Mouse (Mus musculus): Measurements from ENCODE around the gene Cope. TPM values are rescaled to one million over a fixed set of nuclear protein-coding genes. Genes with fewer than 3 reads are reported as not detected.

The Cope gene
- total and polyA plus RNA-seq, 3 experiments, result 134 to 243 (median 191) TPM

- no peak overlapping the region for H3K27ac ChIP-seq (ENCODE audit: insufficient read depth, low read depth)
- dilution Hi-C loops (cut with MboI; ENCODE audit: extremely low pct_ligation_motif_present, extremely low pct_unique_long_range_greater_than_20kb, low sequenced_read_pairs), result no loop called here
- H3K27me3 ChIP-seq (replicated peaks), result no peaks in the 10 kb centered on the region
- no peak overlapping the region for H3K9ac ChIP-seq (ENCODE audit: insufficient read depth, low read depth)
- H3K9me3 ChIP-seq (replicated peaks; ENCODE audit: low read length), result peaks cover 14% of the 10 kb centered on the region
- DNase-seq (ENCODE audit: extremely low read depth), result no peak
- H3K4me2 ChIP-seq (ENCODE audit: insufficient read depth, low read depth, poor library complexity, severe bottlenecking), result no peak overlapping the region
- in situ Hi-C loops (cut with MboI; ENCODE audit: low pct_ligation_motif_present, low pct_unique_long_range_greater_than_20kb, low sequenced_read_pairs), result no loop called here
- H3K4me3 ChIP-seq (replicated peaks in 1 of 3; ENCODE audit: low read depth in 2 of 3, low read length in 2 of 3, poor library complexity in 1 of 3), result no peak overlapping the region
- H3K36me3 ChIP-seq (replicated peaks in 1 of 2; ENCODE audit: control insufficient read depth in 1 of 2, insufficient read depth in 1 of 2, low read length in 1 of 2), result peaks cover 74 to 82% of the 10 kb centered on the region in 2 experiments
- H3K79me2 ChIP-seq (replicated peaks; ENCODE audit: control insufficient read depth, extremely low read depth, insufficient read depth, poor library complexity, severe bottlenecking), result no peaks in the 10 kb centered on the region
- TF ChIP-seq ZKSCAN1 (IDR thresholded peaks at IDR 0.05; ENCODE audit: borderline replicate concordance, low read depth, low read length) (no peak), CTCF (conservative IDR thresholded peaks at IDR 0.05 in 1 of 2, IDR thresholded peaks at IDR 0.05 in 1 of 2; ENCODE audit: low read depth in 2 of 2, low read length in 2 of 2) (no peak), MEF2A (IDR thresholded peaks at IDR 0.05; ENCODE audit: borderline replicate concordance, low read depth, low read length) (no peak), CHD1 (IDR thresholded peaks at IDR 0.05; ENCODE audit: low read depth, low read length) (no peak), E2F4 (IDR thresholded peaks at IDR 0.05; ENCODE audit: insufficient replicate concordance, low read depth, low read length) (no peak), PAX5 (IDR thresholded peaks at IDR 0.05; ENCODE audit: low read length) (no peak), HCFC1 (IDR thresholded peaks at IDR 0.05; ENCODE audit: low read depth, low read length) (no peak)
- no peaks in the 10 kb centered on the region for H3K4me1 ChIP-seq (ENCODE audit: control insufficient read depth in 1 of 2, insufficient read depth in 2 of 2)
These were observed 30.5 kb downstream of the Cope start for GRCm38 (mm10) chr8:70332878-70333202.

- no peak for DNase-seq (ENCODE audit: extremely low read depth)
- dilution Hi-C loops (cut with MboI; ENCODE audit: extremely low pct_ligation_motif_present, extremely low pct_unique_long_range_greater_than_20kb, low sequenced_read_pairs) (no loop called here), in situ Hi-C loops (cut with MboI; ENCODE audit: low pct_ligation_motif_present, low pct_unique_long_range_greater_than_20kb, low sequenced_read_pairs) (no loop called here)
- Histone ChIP-seq H3K4me1 (ENCODE audit: control insufficient read depth in 1 of 2, insufficient read depth in 2 of 2) (no peaks in the 10 kb centered on the region; a peak in 1 of 4 replicates), H3K4me3 (replicated peaks in 1 of 3; ENCODE audit: low read depth in 2 of 3, low read length in 2 of 3, poor library complexity in 1 of 3) (no peak overlapping the region), H3K4me2 (ENCODE audit: insufficient read depth, low read depth, poor library complexity, severe bottlenecking) (no peak overlapping the region), H3K27ac (ENCODE audit: insufficient read depth, low read depth) (no peak overlapping the region), H3K36me3 (replicated peaks in 1 of 2; ENCODE audit: control insufficient read depth in 1 of 2, insufficient read depth in 1 of 2, low read length in 1 of 2) (peaks cover 99 to 100% of the 10 kb centered on the region in 2 experiments), H3K9ac (ENCODE audit: insufficient read depth, low read depth) (no peak overlapping the region), H3K79me2 (replicated peaks; ENCODE audit: control insufficient read depth, extremely low read depth, insufficient read depth, poor library complexity, severe bottlenecking) (peaks cover 6% of the 10 kb centered on the region), H3K9me3 (replicated peaks; ENCODE audit: low read length) (no peaks in the 10 kb centered on the region), H3K27me3 (replicated peaks) (no peaks in the 10 kb centered on the region)
- TF ChIP-seq ETS1 (conservative IDR thresholded peaks at IDR 0.05; ENCODE audit: low read depth, low read length) (no peak), JUN (IDR thresholded peaks at IDR 0.05; ENCODE audit: insufficient read depth, low read depth, low read length) (no peak), ELF1 (IDR thresholded peaks at IDR 0.05; ENCODE audit: low read depth, low read length) (no peak), CHD2 (IDR thresholded peaks at IDR 0.05; ENCODE audit: low read length) (no peak), CHD1 (IDR thresholded peaks at IDR 0.05; ENCODE audit: low read depth, low read length) (no peak), SIN3A (IDR thresholded peaks at IDR 0.05; ENCODE audit: low read length) (no peak), RAD21 (IDR thresholded peaks at IDR 0.05; ENCODE audit: low read depth, low read length) (no peak), NELFE (IDR thresholded peaks at IDR 0.05; ENCODE audit: low read depth, low read length) (no peak), TCF12 (IDR thresholded peaks at IDR 0.05; ENCODE audit: low read depth, low read length) (no peak), NRF1 (IDR thresholded peaks at IDR 0.05; ENCODE audit: low read depth, low read length) (no peak), KAT2A (IDR thresholded peaks at IDR 0.05; ENCODE audit: insufficient replicate concordance, low read length) (no peak), ZNF384 (IDR thresholded peaks at IDR 0.05; ENCODE audit: low read depth, low read length) (no peak), EP300 (IDR thresholded peaks at IDR 0.05; ENCODE audit: low read length) (no peak), ZKSCAN1 (IDR thresholded peaks at IDR 0.05; ENCODE audit: borderline replicate concordance, low read depth, low read length) (no peak), E2F4 (IDR thresholded peaks at IDR 0.05; ENCODE audit: insufficient replicate concordance, low read depth, low read length) (no peak), HCFC1 (IDR thresholded peaks at IDR 0.05; ENCODE audit: low read depth, low read length) (no peak), MAX (IDR thresholded peaks at IDR 0.05; ENCODE audit: low read length) (no peak), UBTF (IDR thresholded peaks at IDR 0.05; ENCODE audit: low read depth, low read length) (no peak), USF1 (IDR thresholded peaks at IDR 0.05; ENCODE audit: low read depth, low read length) (no peak), POLR2A (IDR thresholded peaks at IDR 0.05; ENCODE audit: low read depth, low read length) (no peak)
These were observed 36.6 kb downstream of the Cope start for GRCm38 (mm10) chr8:70338931-70339330.
